Mouse (Mus musculus): ENCODE measurements around the gene Dhx40. TPM values are rescaled to one million over a fixed set of nuclear protein-coding genes. Genes with fewer than 3 reads are reported as not detected.

Dhx40 gene
- total and polyA plus RNA-seq, 2 experiments from 2014 or later: 12.0 to 12.5 TPM

DNA sequence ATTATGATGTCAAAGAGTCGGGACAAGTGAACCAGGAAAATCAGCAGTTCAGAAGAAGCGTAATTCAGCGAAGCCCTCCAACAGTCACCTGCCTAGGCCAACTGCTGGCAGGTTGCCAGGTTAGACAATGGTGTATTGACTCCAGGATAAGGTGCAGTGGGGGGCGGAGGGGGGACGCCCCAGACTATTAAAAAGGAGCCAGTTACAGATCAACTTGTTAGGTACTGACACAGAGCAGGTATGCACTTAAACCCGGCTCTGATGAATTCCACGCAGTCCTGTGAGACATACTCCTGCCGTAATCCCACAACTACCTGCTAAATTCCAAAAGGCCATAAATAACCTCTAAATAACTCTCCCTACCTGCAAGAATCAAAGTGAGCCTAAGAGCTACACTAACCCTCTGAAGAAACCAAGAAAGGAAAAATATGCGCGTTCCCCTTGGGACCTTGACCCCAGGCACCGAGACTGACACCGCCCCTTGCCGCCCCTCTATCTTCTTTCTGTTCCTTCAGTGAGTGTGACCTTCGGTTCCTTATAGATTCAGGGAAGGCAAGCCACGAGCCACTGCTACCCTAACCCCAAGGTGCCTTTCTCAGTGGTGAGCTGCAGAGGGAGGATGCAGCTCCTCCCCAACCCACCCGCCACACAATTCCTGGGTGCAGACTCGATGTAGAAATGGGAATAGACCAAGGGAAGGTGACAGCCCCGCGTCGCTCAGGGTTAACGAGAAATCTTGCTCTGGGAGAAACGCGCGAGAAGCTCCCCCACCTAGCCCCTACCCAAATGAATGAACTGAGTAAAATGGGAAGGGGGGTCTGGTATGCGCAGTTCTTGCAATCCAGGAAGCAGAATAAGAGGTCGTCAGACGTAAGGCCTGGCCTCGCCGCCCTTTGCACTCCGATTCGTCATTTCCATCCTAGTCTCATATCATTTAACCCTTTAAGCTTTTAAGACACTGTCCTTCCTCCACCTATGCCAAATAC lies 51.1 kb downstream of the Dhx40 start:
- 2% methylated on average over 31 of the region's 31 CpGs for WGBS
- DNase-seq (ENCODE audit: low spot score): peak; percentile 68
- peak; percentile 9; the same call in 1 of the 2 replicates for ATAC-seq

GRCm38 (mm10) chr11:86752404-86752803 lies 55.1 kb downstream of the Dhx40 start:
- no peak overlapping the region for H3K4me3 ChIP-seq (ENCODE audit: low read length)
- H3K9me3 ChIP-seq (ENCODE audit: low read length): no peaks in the 10 kb centered on the region
- no peak for TF ChIP-seq CTCF (IDR thresholded peaks at IDR 0.05; ENCODE audit: low read depth)
- H3K27me3 ChIP-seq (ENCODE audit: insufficient read depth, low read length): no peaks in the 10 kb centered on the region
- ATAC-seq (no peak), DNase-seq (ENCODE audit: low spot score) (no peak)
- no peaks in the 10 kb centered on the region for H3K36me3 ChIP-seq (ENCODE audit: insufficient read depth, low read length)
- H3K4me2 ChIP-seq (ENCODE audit: low read depth, low read length): no peak overlapping the region
- peaks cover 10% of the 10 kb centered on the region; the same call in 1 of the 2 replicates for H3K4me1 ChIP-seq (ENCODE audit: insufficient read depth, low read length)
- H3K9ac ChIP-seq (replicated peaks; ENCODE audit: low read length): no peak overlapping the region
- no peak overlapping the region for H3K27ac ChIP-seq

More for the DNA sequence above, 51.1 kb downstream of the Dhx40 start:
- H3K27me3 ChIP-seq (ENCODE audit: insufficient read depth, low read length): no peaks in the 10 kb centered on the region
- peaks cover 15% of the 10 kb centered on the region for H3K4me1 ChIP-seq (ENCODE audit: insufficient read depth, low read length)
- H3K4me3 ChIP-seq (ENCODE audit: low read length): peak overlapping the region; percentile 100
- peak overlapping the region; percentile 99 for H3K9ac ChIP-seq (replicated peaks; ENCODE audit: low read length)
- peak overlapping the region; percentile 98 for H3K4me2 ChIP-seq (ENCODE audit: low read depth, low read length)
- peak overlapping the region; percentile 99 for H3K27ac ChIP-seq
- H3K36me3 ChIP-seq (ENCODE audit: insufficient read depth, low read length): no peaks in the 10 kb centered on the region
- no peaks in the 10 kb centered on the region for H3K9me3 ChIP-seq (ENCODE audit: low read length)
- no peak for TF ChIP-seq CTCF (IDR thresholded peaks at IDR 0.05; ENCODE audit: low read depth)

DNA sequence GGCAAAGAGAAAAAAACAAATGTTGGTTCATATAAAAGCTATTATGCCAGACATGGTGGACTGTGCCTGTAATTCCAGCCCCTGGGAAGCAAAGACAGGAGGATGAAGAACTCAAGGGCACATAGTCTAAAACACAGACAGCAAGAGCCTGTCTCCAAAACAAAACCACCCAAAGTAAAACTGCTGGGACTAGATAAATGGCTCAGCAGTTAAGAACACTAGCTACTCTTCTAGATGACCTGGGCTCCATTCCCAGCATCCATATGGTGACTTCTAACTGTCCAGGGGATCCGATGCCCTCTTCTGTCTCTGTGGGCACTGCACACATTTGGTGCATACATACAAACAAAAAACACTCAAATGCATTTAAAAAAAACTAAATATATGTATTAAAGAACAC lies 56.5 kb downstream of the Dhx40 start:
- no peak overlapping the region for H3K4me3 ChIP-seq (ENCODE audit: low read length)
- H3K27ac ChIP-seq: no peak overlapping the region
- H3K36me3 ChIP-seq (ENCODE audit: insufficient read depth, low read length): no peaks in the 10 kb centered on the region
- ATAC-seq (no peak), DNase-seq (ENCODE audit: low spot score) (no peak)
- WGBS: 76% methylated on average over 1 of the region's 1 CpGs
- no peaks in the 10 kb centered on the region for H3K27me3 ChIP-seq (ENCODE audit: insufficient read depth, low read length)
- TF ChIP-seq CTCF (IDR thresholded peaks at IDR 0.05; ENCODE audit: low read depth): no peak
- H3K4me1 ChIP-seq (ENCODE audit: insufficient read depth, low read length): peaks cover 10% of the 10 kb centered on the region; the same call in 1 of the 2 replicates
- H3K9me3 ChIP-seq (ENCODE audit: low read length): no peaks in the 10 kb centered on the region
- no peak overlapping the region for H3K9ac ChIP-seq (replicated peaks; ENCODE audit: low read length)
- H3K4me2 ChIP-seq (ENCODE audit: low read depth, low read length): no peak overlapping the region

DNA sequence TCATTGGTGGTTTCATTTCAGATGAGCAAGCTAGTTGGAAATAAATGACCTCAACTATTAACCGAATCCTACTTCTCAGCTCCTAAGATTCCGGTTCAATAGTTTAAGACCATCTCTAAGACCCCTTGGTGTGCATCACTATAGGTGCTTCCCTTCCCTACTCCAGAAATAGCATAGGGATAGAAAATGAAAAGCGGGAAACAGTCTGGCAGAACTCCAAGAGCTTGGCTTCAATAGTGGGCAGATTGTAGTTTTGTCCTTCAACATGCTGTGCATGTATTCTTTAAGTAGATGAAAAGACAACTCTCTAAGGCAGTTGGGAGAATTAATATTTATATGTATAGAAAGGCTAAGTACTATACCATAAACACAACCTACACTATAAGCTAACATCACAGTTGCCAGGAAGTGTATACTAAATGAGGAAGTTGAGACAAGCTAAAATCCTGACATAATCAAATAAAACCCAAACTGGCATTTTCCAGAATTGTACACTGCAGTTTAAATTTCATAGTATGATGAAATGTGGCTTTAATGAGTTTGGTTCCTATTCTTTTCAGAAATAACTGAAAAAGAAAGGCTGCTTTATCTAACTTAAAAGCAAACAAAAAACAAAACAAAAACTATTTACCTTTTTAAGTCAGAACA lies 57.6 kb downstream of the Dhx40 start:
- no peak for TF ChIP-seq CTCF (IDR thresholded peaks at IDR 0.05; ENCODE audit: low read depth)
- Histone ChIP-seq H3K9ac (replicated peaks; ENCODE audit: low read length) (no peak overlapping the region), H3K4me3 (ENCODE audit: low read length) (no peak overlapping the region), H3K27me3 (ENCODE audit: insufficient read depth, low read length) (no peaks in the 10 kb centered on the region), H3K4me1 (ENCODE audit: insufficient read depth, low read length) (0 out of 2 replicates have a peak, but pooled peaks cover 3% of the 10 kb centered on the region), H3K9me3 (ENCODE audit: low read length) (no peaks in the 10 kb centered on the region), H3K36me3 (ENCODE audit: insufficient read depth, low read length) (no peaks in the 10 kb centered on the region), H3K27ac (no peak overlapping the region), H3K4me2 (ENCODE audit: low read depth, low read length) (no peak overlapping the region)
- WGBS: 39% methylated on average over 3 of the region's 3 CpGs
- no peak for ATAC-seq
- DNase-seq (ENCODE audit: low spot score): no peak

DNA sequence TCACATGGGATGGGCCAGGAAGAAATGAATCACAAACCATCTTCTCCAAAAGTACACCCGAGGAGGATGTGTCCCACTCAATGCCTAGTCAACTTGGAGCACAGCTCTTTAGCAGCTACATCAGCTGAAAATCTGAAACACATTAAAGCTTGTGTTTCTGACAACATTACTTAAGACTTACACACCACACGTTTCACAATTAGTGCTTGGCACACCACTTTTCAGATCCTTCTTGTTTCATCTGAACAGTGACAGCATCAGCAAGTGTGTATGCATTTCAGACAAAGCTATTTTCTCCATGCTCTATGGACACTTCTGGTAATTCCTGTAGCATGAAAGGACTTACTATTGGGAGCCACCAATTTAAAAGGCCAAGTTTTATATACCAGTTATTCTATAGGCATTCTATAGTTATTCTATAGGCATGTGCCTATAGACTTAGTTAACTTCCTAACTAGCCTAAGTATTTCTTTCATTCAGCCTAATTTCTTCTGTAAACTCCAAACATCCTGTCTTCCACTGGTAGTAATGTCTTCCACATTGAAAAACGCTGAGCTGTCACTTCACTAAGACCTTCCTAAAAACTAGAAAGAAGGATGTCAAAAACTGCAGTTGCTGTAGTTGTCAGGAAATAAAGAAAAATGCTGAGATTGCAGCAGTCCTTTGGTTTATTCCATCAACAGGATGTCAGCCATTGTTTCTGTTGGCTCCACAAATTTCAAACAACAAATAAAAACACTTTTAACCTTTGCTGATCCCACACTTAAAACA lies 61.7 kb downstream of the Dhx40 start:
- 68% methylated on average over 3 of the region's 3 CpGs for WGBS
- Histone ChIP-seq H3K36me3 (ENCODE audit: insufficient read depth, low read length) (no peaks in the 10 kb centered on the region), H3K4me3 (ENCODE audit: low read length) (no peak overlapping the region), H3K27me3 (ENCODE audit: insufficient read depth, low read length) (no peaks in the 10 kb centered on the region), H3K4me2 (ENCODE audit: low read depth, low read length) (no peak overlapping the region), H3K9ac (replicated peaks; ENCODE audit: low read length) (no peak overlapping the region), H3K27ac (no peak overlapping the region), H3K4me1 (ENCODE audit: insufficient read depth, low read length) (no peaks in the 10 kb centered on the region), H3K9me3 (ENCODE audit: low read length) (no peaks in the 10 kb centered on the region)
- DNase-seq (ENCODE audit: low spot score) (no peak), ATAC-seq (no peak)
- TF ChIP-seq CTCF (IDR thresholded peaks at IDR 0.05; ENCODE audit: low read depth): no peak

DNA sequence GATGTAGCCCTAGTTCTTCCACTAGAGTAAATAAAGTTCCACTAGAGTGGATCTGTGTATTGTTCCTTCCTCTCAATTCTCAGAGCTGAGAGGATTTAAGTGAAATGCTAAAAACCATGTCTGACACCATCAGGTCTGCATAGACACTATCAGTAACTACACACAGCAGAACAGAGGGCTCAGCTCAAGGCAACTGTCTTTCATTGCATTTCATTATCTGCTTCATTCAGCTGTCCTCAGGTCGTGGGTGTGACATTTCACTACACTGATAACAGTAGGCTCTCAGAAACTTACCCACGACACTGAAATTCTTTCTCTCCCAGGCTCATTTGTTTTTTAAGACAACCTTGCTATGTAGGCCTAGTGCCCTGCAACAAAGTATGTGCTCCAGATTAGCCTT lies 64.9 kb downstream of the Dhx40 start:
- ATAC-seq (no peak), DNase-seq (ENCODE audit: low spot score) (no peak)
- Histone ChIP-seq H3K4me1 (ENCODE audit: insufficient read depth, low read length) (no peaks in the 10 kb centered on the region), H3K36me3 (ENCODE audit: insufficient read depth, low read length) (no peaks in the 10 kb centered on the region), H3K9ac (replicated peaks; ENCODE audit: low read length) (no peak overlapping the region), H3K4me2 (ENCODE audit: low read depth, low read length) (no peak overlapping the region), H3K4me3 (ENCODE audit: low read length) (no peak overlapping the region), H3K27ac (no peak overlapping the region), H3K9me3 (ENCODE audit: low read length) (no peaks in the 10 kb centered on the region), H3K27me3 (ENCODE audit: insufficient read depth, low read length) (no peaks in the 10 kb centered on the region)
- no peak for TF ChIP-seq CTCF (IDR thresholded peaks at IDR 0.05; ENCODE audit: low read depth)
- WGBS: 66% methylated on average over 2 of the region's 2 CpGs
